In the genomic region with DNA sequence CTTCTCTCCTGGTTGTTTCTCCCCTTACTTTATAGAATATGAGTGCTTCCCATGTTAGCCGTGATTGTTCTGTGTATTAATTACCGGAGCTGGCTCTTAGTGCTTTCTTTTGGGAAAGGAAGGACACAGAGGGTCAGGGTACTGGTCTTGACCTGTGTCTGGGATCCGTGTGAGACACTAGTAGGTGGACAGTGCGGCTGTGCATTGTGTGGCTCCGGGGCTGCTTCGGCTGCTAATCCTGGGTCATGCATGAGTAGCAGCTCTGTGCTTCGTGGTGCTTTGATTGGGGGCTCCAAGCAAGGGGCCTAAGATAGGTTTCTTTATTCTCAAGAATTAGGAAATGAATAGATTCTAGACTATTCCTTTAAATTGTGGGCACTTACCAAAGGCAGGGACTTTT, we compare ENCODE assay signal across 20 mouse cellular contexts.
A peak's percentile ranks its signal among the peaks of the same experiment; 100 is the strongest.
DNase-seq lines count a peak whose midpoint lies in the region; ATAC-seq and TF ChIP-seq lines count a peak whose summit lies in the region.
"Had no signal": no experiment of that assay in that cellular context is flagged by ENCODE, and none has a peak within 500 bp of the region (broad histone marks: within the 10 kb centered on the region; RNA-seq: fewer than 3 reads in every experiment).

No protein-coding gene starts in this region.

- intact Hi-C loops in gastrocnemius, postnatal 14 days (cut with DNase I; ENCODE audit: low total_unique reads): no loop called here

- H3K4me1 ChIP-seq in forebrain, embryonic 10.5 days: peaks cover 89% of the 10 kb centered on the region
- no peaks in the 10 kb centered on the region; the same call in 1 of the 2 replicates for H3K4me1 ChIP-seq in forebrain, postnatal 0 days (ENCODE audit: insufficient read depth)
- peaks cover 56% of the 10 kb centered on the region for H3K4me1 ChIP-seq in kidney, embryonic 15.5 days
- peaks cover 16% of the 10 kb centered on the region for H3K4me1 ChIP-seq in hindbrain, embryonic 16.5 days (ENCODE audit: control insufficient read depth, insufficient read depth, low read depth, low read length)
- H3K4me1 ChIP-seq in neural tube, embryonic 14.5 days (ENCODE audit: control insufficient read depth, insufficient read depth, low read length): peaks cover 27% of the 10 kb centered on the region; the same call in 1 of the 2 replicates

- H3K9me3 ChIP-seq in forebrain, embryonic 10.5 days: no peaks in the 10 kb centered on the region
- no peaks in the 10 kb centered on the region for H3K9me3 ChIP-seq in forebrain, postnatal 0 days (ENCODE audit: low read length)
- H3K9me3 ChIP-seq in kidney, embryonic 15.5 days (replicated peaks): no peaks in the 10 kb centered on the region
- H3K9me3 ChIP-seq in hindbrain, embryonic 16.5 days (ENCODE audit: control insufficient read depth, low read length): no peaks in the 10 kb centered on the region
- H3K9me3 ChIP-seq in neural tube, embryonic 14.5 days (ENCODE audit: control insufficient read depth, low read length): no peaks in the 10 kb centered on the region
- H3K9me3 ChIP-seq: heart, embryonic 15.5 days had no signal

- no peak overlapping the region for H3K4me2 ChIP-seq in forebrain, postnatal 0 days (ENCODE audit: low read depth)
- no peak overlapping the region for H3K4me2 ChIP-seq in kidney, embryonic 15.5 days
- H3K4me2 ChIP-seq in hindbrain, embryonic 16.5 days (ENCODE audit: low read length): no peak overlapping the region
- H3K4me2 ChIP-seq in neural tube, embryonic 14.5 days (ENCODE audit: low read depth, low read length): no peak overlapping the region
- H3K4me2 ChIP-seq: heart, embryonic 15.5 days; lung, embryonic 14.5 days had no signal

- H3K4me3 ChIP-seq in forebrain, embryonic 10.5 days: no peak overlapping the region
- H3K4me3 ChIP-seq in forebrain, postnatal 0 days (ENCODE audit: low read depth, low read length): no peak overlapping the region
- no peak overlapping the region for H3K4me3 ChIP-seq in kidney, embryonic 15.5 days (replicated peaks)
- H3K4me3 ChIP-seq in hindbrain, embryonic 16.5 days (ENCODE audit: low read length): no peak overlapping the region
- no peak overlapping the region for H3K4me3 ChIP-seq in neural tube, embryonic 14.5 days (ENCODE audit: low read depth, low read length)
- H3K4me3 ChIP-seq: heart, embryonic 15.5 days; myocyte had no signal

- H3K36me3 ChIP-seq in forebrain, embryonic 10.5 days (replicated peaks): no peaks in the 10 kb centered on the region
- H3K36me3 ChIP-seq in forebrain, postnatal 0 days (ENCODE audit: insufficient read depth): no peaks in the 10 kb centered on the region
- H3K36me3 ChIP-seq in kidney, embryonic 15.5 days: no peaks in the 10 kb centered on the region
- H3K36me3 ChIP-seq in hindbrain, embryonic 16.5 days (ENCODE audit: control insufficient read depth, insufficient read depth, low read length): no peaks in the 10 kb centered on the region
- no peaks in the 10 kb centered on the region for H3K36me3 ChIP-seq in neural tube, embryonic 14.5 days (ENCODE audit: control insufficient read depth, insufficient read depth, low read length)
- H3K36me3 ChIP-seq: heart, embryonic 15.5 days had no signal

- H3K27me3 ChIP-seq in forebrain, embryonic 10.5 days (ENCODE audit: poor library complexity, severe bottlenecking): no peaks in the 10 kb centered on the region
- H3K27me3 ChIP-seq in forebrain, postnatal 0 days (ENCODE audit: insufficient read depth, low read length): no peaks in the 10 kb centered on the region
- H3K27me3 ChIP-seq in kidney, embryonic 15.5 days: no peaks in the 10 kb centered on the region
- no peaks in the 10 kb centered on the region for H3K27me3 ChIP-seq in hindbrain, embryonic 16.5 days (replicated peaks; ENCODE audit: control insufficient read depth, insufficient read depth, low read length)
- H3K27me3 ChIP-seq in neural tube, embryonic 14.5 days (ENCODE audit: control insufficient read depth, insufficient read depth, low read length): no peaks in the 10 kb centered on the region
- H3K27me3 ChIP-seq: CH12.LX; heart, embryonic 15.5 days had no signal

- 29% methylated on average over 7 of the region's 7 CpGs for WGBS in forebrain, embryonic 10.5 days
- 38% methylated on average over 7 of the region's 7 CpGs for WGBS in forebrain, postnatal 0 days
- WGBS in kidney, embryonic 15.5 days: 47% methylated on average over 7 of the region's 7 CpGs
- 31% methylated on average over 7 of the region's 7 CpGs for WGBS in hindbrain, embryonic 16.5 days
- 44% methylated on average over 7 of the region's 7 CpGs for WGBS in neural tube, embryonic 14.5 days

- no peak overlapping the region for H3K9ac ChIP-seq in forebrain, postnatal 0 days
- no peak overlapping the region for H3K9ac ChIP-seq in kidney, embryonic 15.5 days
- no peak overlapping the region for H3K9ac ChIP-seq in hindbrain, embryonic 16.5 days (ENCODE audit: low read depth, low read length)
- no peak overlapping the region for H3K9ac ChIP-seq in neural tube, embryonic 14.5 days (replicated peaks; ENCODE audit: low read depth, low read length)
- H3K9ac ChIP-seq: heart, embryonic 15.5 days; lung, embryonic 14.5 days had no signal

- H3K27ac ChIP-seq in forebrain, embryonic 10.5 days: peak overlapping the region; percentile 66; the same call in 1 of the 2 replicates
- no peak overlapping the region for H3K27ac ChIP-seq in forebrain, postnatal 0 days (ENCODE audit: low read depth, low read length)
- 0 out of 2 replicates have a peak overlapping the region, but pooled peaks have one; percentile 33 for H3K27ac ChIP-seq in kidney, embryonic 15.5 days
- peak overlapping the region; percentile 45; the same call in 1 of the 2 replicates for H3K27ac ChIP-seq in hindbrain, embryonic 16.5 days (ENCODE audit: low read depth, low read length)
- H3K27ac ChIP-seq in neural tube, embryonic 14.5 days (ENCODE audit: low read depth, low read length): peak overlapping the region; percentile 64
- H3K27ac ChIP-seq: heart, embryonic 15.5 days; macrophage had no signal

- no peak for ATAC-seq in forebrain, postnatal 0 days
- no peak for ATAC-seq in kidney, embryonic 15.5 days (replicated peaks; ENCODE audit: low FRiP score)
- no peak for ATAC-seq in hindbrain, embryonic 16.5 days
- ATAC-seq in neural tube, embryonic 14.5 days (ENCODE audit: low read depth): no peak
- ATAC-seq: intestine, postnatal 0 days had no signal

- no peak for DNase-seq in forebrain, embryonic 10.5 days (ENCODE audit: extremely low spot score, low spot score)
- no peak for DNase-seq in forebrain, postnatal 0 days
- DNase-seq in kidney, adult 9 months: no peak
- no peak for DNase-seq in spleen, adult 12 weeks (ENCODE audit: low spot score)
- DNase-seq in gastrocnemius, postnatal 14 days: no peak
- DNase-seq: adrenal gland, postnatal 14 days; cerebellum, adult 2 months; gastrocnemius, postnatal 36 days; kidney, postnatal 36 days; liver; lung, embryonic 14.5 days; right cerebral cortex, postnatal 4 days had no signal

- no peak for TF ChIP-seq CTCF in forebrain, postnatal 0 days (IDR thresholded peaks at IDR 0.05; ENCODE audit: low read depth)
